Mouse (Mus musculus) ES-Bruce4 (cell line): ENCODE data around the gene Narf. TPM values are rescaled to one million over a fixed set of nuclear protein-coding genes. Genes with fewer than 3 reads are reported as not detected.

Experiments used
- H3K27ac ChIP-seq: 2 replicates; pipeline ENCODE4 v1.5.1; 2012; ENCODE audit warnings: low read length, inconsistent platforms; ENCODE audit not compliant: insufficient read depth
- H3K27me3 ChIP-seq: 2 replicates; pipeline ENCODE4 v1.6.1; 2012; ENCODE audit warnings: mild to moderate bottlenecking, low read length, inconsistent platforms; ENCODE audit not compliant: control insufficient read depth, poor library complexity, insufficient read depth, severe bottlenecking
- H3K36me3 ChIP-seq: 2 replicates; pipeline ENCODE4 v1.6.1; 2012; ENCODE audit warnings: inconsistent platforms, mild to moderate bottlenecking, low read length, moderate library complexity; ENCODE audit not compliant: control insufficient read depth, poor library complexity, insufficient read depth, severe bottlenecking
- H3K4me1 ChIP-seq: one replicate; pipeline ENCODE4 v1.8.1; 2011; ENCODE audit warnings: low read length; ENCODE audit not compliant: control insufficient read depth, insufficient read depth
- H3K4me3 ChIP-seq: 2 replicates; pipeline ENCODE4 v1.5.1; 2011; ENCODE audit warnings: low read depth, mild to moderate bottlenecking, low read length
- H3K9ac ChIP-seq: 2 replicates; pipeline ENCODE4 v1.6.1; 2012; ENCODE audit warnings: low read depth, mild to moderate bottlenecking, inconsistent platforms; ENCODE audit not compliant: poor library complexity, severe bottlenecking
- H3K9me3 ChIP-seq: replicated peaks from 2 replicates; pipeline ENCODE4 v1.6.1; 2012; ENCODE audit warnings: mild to moderate bottlenecking, low read length, inconsistent platforms; ENCODE audit not compliant: control insufficient read depth, poor library complexity, insufficient read depth, severe bottlenecking
- CTCF ChIP-seq: IDR thresholded peaks from one replicate; pipeline ENCODE4 v1.8.1; 2011; ENCODE audit warnings: low read depth, low read length
- EP300 ChIP-seq: IDR thresholded peaks from 2 replicates; pipeline ENCODE4 v1.6.1; 2011; ENCODE audit warnings: low read depth, low read length; ENCODE audit not compliant: insufficient read depth
- POLR2A ChIP-seq: IDR thresholded peaks from one replicate; pipeline ENCODE4 v1.8.1; 2011; ENCODE audit warnings: low read length; ENCODE audit not compliant: insufficient read depth
- polyA plus RNA-seq: library from polyadenylated mRNA; stranded (reverse); fragments of >200 nt; gene quantifications from 2 replicates; pipeline ENCODE4 v1.2.4, GENCODE M21; 2011; ENCODE audit warnings: low read depth; ENCODE audit not compliant: missing spikeins, insufficient read depth, insufficient read length

Narf gene
- polyA plus RNA-seq, 1 experiment: 20.3 TPM

- Histone ChIP-seq H3K27me3 (no peaks in the 10 kb centered on the region), H3K4me1 (no peaks in the 10 kb centered on the region), H3K4me3 (no peak overlapping the region), H3K9ac (no peak overlapping the region), H3K27ac (no peak overlapping the region), H3K36me3 (peaks cover 22% of the 10 kb centered on the region), H3K9me3 (no peaks in the 10 kb centered on the region)
- TF ChIP-seq EP300 (no peak), POLR2A (no peak), CTCF (no peak)
These were observed 68.3 kb downstream of the Narf start for GRCm38 (mm10) chr11:121305371-121305770.

Other genes starting within 250 kb of the Narf start
- gene Csnk1d, start 245.9 kb upstream of the Narf start, polyA plus RNA-seq: 99.3 and 109 TPM in 2 replicates
- gene Cd7, start 197.8 kb upstream of the Narf start, polyA plus RNA-seq: not detected in 2 replicates
- gene Sectm1b, start 173.7 kb upstream of the Narf start, polyA plus RNA-seq: not detected in 2 replicates
- not detected in 2 replicates for gene Sectm1a, start 156.0 kb upstream of the Narf start, polyA plus RNA-seq
- gene Tex19.2, start 118.6 kb upstream of the Narf start, polyA plus RNA-seq: 0.44 TPM in 1 of 2 replicates, not detected in the other
- gene Tex19.1, start 91.1 kb upstream of the Narf start, polyA plus RNA-seq: 25.5 and 29.9 TPM in 2 replicates
- not detected in 2 replicates for gene Uts2r, start 77.0 kb upstream of the Narf start, polyA plus RNA-seq
- gene Hexdc, start 32.8 kb upstream of the Narf start, polyA plus RNA-seq: 7.0 and 8.2 TPM in 2 replicates
- 8.5 and 8.8 TPM in 2 replicates for gene Ogfod3, start 32.5 kb upstream of the Narf start, polyA plus RNA-seq
- gene Cybc1, start 7.9 kb upstream of the Narf start, polyA plus RNA-seq: 14.7 and 15.9 TPM in 2 replicates
- gene Foxk2, start 22.7 kb downstream of the Narf start, polyA plus RNA-seq: 60.2 and 68.1 TPM in 2 replicates
- gene Wdr45b, start 117.2 kb downstream of the Narf start, polyA plus RNA-seq: 80.8 and 81.1 TPM in 2 replicates
- gene Rab40b, start 151.0 kb downstream of the Narf start, polyA plus RNA-seq: not detected in 2 replicates
- gene Fn3krp, start 184.1 kb downstream of the Narf start, polyA plus RNA-seq: 15.6 and 15.7 TPM in 2 replicates
- 0.79 and 1.3 TPM in 2 replicates for gene Fn3k, start 197.7 kb downstream of the Narf start, polyA plus RNA-seq
- 43.0 and 49.7 TPM in 2 replicates for gene Tbcd, start 214.7 kb downstream of the Narf start, polyA plus RNA-seq